Mouse (Mus musculus) neural tube, embryonic 14.5 days (tissue): ENCODE measurements at regions not wholly inside any gene's neighbourhood (a gene's known extent, or its start where the extent isn't known, plus 50 kb on each side); places are given as distances from the start of the nearest gene placed in this dataset.

Source experiments
- ATAC-seq: fragments of 200-750 bp; cut with Nextera tagmentation; 2 replicates; pipeline ENCODE4 v1.8.0; 2017; ENCODE audit warnings: low read depth, mild to moderate bottlenecking, moderate TSS enrichment, moderate library complexity
- H3K27ac ChIP-seq: fragments of 300-500 bp; sonication (generic); 2 replicates; pipeline ENCODE4 v1.5.1; 2014; ENCODE audit warnings: low read depth, mild to moderate bottlenecking, control low read depth, low read length, moderate library complexity, mixed read lengths
- H3K27me3 ChIP-seq: fragments of 300-500 bp; sonication (generic); 2 replicates; pipeline ENCODE4 v1.6.1; 2014; ENCODE audit warnings: low read length; ENCODE audit not compliant: control insufficient read depth, insufficient read depth
- H3K36me3 ChIP-seq: fragments of 300-500 bp; sonication (generic); 2 replicates; pipeline ENCODE4 v1.6.1; 2014; ENCODE audit warnings: low read length, mixed read lengths; ENCODE audit not compliant: control insufficient read depth, insufficient read depth
- H3K4me1 ChIP-seq: fragments of 300-500 bp; sonication (generic); 2 replicates; pipeline ENCODE4 v1.6.1; 2014; ENCODE audit warnings: low read length; ENCODE audit not compliant: control insufficient read depth, insufficient read depth
- H3K4me2 ChIP-seq: fragments of 300-500 bp; sonication (generic); 2 replicates; pipeline ENCODE4 v1.6.1; 2014; ENCODE audit warnings: mild to moderate bottlenecking, low read depth, low read length, control low read depth
- H3K4me3 ChIP-seq: fragments of 300-500 bp; sonication (generic); 2 replicates; pipeline ENCODE4 v1.5.1; 2014; ENCODE audit warnings: low read depth, low read length, control low read depth, mixed read lengths
- H3K9ac ChIP-seq: fragments of 300-500 bp; sonication (generic); replicated peaks from 2 replicates; pipeline ENCODE4 v1.6.1; 2014; ENCODE audit warnings: low read depth, mild to moderate bottlenecking, control low read depth, low read length, mixed read lengths
- H3K9me3 ChIP-seq: fragments of 300-500 bp; sonication (generic); 2 replicates; pipeline ENCODE4 v1.6.1; 2016; ENCODE audit warnings: low read length; ENCODE audit not compliant: control insufficient read depth
- WGBS: fragments of 180-500 bp; shearing (Covaris S2); extraction: QIAGEN DNeasy Blood & Tissue Kit; methylation state at CpG from one replicate; pipeline ENCODE4 v1.1.7; 2014; 5-methylcytosine and 5-hydroxymethylcytosine counted together

GRCm38 (mm10) chr11:17870690-17871089 lies 83.0 kb downstream of the Etaa1 start:
- 83% methylated on average over 2 of the region's 2 CpGs for WGBS
- Histone ChIP-seq H3K36me3 (no peaks in the 10 kb centered on the region), H3K4me1 (no peaks in the 10 kb centered on the region), H3K9ac (no peak overlapping the region), H3K9me3 (no peaks in the 10 kb centered on the region), H3K4me3 (no peak overlapping the region), H3K27ac (no peak overlapping the region), H3K4me2 (no peak overlapping the region), H3K27me3 (no peaks in the 10 kb centered on the region)
- ATAC-seq = no peak

GRCm38 (mm10) chr11:17871920-17872319 lies 81.8 kb downstream of the Etaa1 start:
- Histone ChIP-seq H3K36me3 (no peaks in the 10 kb centered on the region), H3K4me2 (no peak overlapping the region), H3K4me3 (no peak overlapping the region), H3K9ac (no peak overlapping the region), H3K27ac (no peak overlapping the region), H3K4me1 (no peaks in the 10 kb centered on the region), H3K9me3 (no peaks in the 10 kb centered on the region), H3K27me3 (no peaks in the 10 kb centered on the region)
- 46% methylated on average over 7 of the region's 7 CpGs for whole genome bisulfite sequencing
- ATAC-seq = peak; percentile 51; the same call in 1 of the 2 replicates

GRCm38 (mm10) chr11:17883276-17883675 lies 70.4 kb downstream of the Etaa1 start:
- no peak overlapping the region for H3K27ac ChIP-seq
- H3K4me1 ChIP-seq = no peaks in the 10 kb centered on the region
- no peak overlapping the region for H3K4me2 ChIP-seq
- H3K9ac ChIP-seq = no peak overlapping the region
- no peaks in the 10 kb centered on the region for H3K9me3 ChIP-seq
- no peaks in the 10 kb centered on the region for H3K36me3 ChIP-seq
- no peak for ATAC-seq
- H3K4me3 ChIP-seq = no peak overlapping the region
- H3K27me3 ChIP-seq = no peaks in the 10 kb centered on the region
- 68% methylated on average over 1 of the region's 1 CpGs for WGBS
